Mouse (Mus musculus) embryonic stem cell, embryonic (primary cell): Measurements from ENCODE around the gene Xndc1.

Experiments
- CTCF ChIA-PET, 4 experiments: fragments of 300-600 bp in 2 of 4; fragments of 350-600 bp in 2 of 4; sonication (Branson Sonifier 250); formaldehyde crosslinking; loops; one replicate each; lab custom pipeline; 2022; ENCODE audit warnings: inconsistent platforms in 2 of 4; lab: Charles Lee
- POLR2A ChIA-PET, 4 experiments: fragments of 300-600 bp in 2 of 4; fragments of 350-600 bp in 2 of 4; sonication (Branson Sonifier 250); formaldehyde crosslinking; loops; one replicate each; lab custom pipeline; 2022; ENCODE audit warnings: antibody characterized with exemption in 4 of 4, inconsistent platforms in 1 of 4; lab: Charles Lee

The Xndc1 gene

DNA sequence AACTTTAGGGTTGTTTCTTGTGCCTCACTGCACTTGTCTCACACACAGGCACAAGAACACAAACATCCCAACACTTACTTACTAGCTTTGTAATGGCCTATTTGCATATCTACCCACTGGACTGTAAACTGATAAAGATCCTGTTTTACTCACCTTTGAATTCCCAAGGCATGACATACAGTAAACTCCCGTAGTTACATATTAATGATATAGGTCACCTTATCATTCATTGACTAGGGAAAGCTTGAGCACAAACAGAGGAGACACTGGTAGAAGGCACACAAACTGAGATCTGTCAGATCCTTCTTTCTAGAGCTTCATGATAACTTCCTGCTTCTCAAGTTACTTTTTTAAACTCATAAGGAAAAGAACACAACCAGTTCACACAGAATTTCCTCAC is 3.1 kb upstream of the Xndc1 start:
- ChIA-PET POLR2A (interaction anchor here in 1 of 4 experiments (0.6 to 7.7 kb wide), 6 partner anchors 10 to 63 kb away, joined by 3 to 56 read pairs (median 4); partner anchors contain the start of gene Art1), CTCF (no interaction called here)

- CTCF ChIA-PET, result no interaction called here
- POLR2A ChIA-PET, result interaction anchor here in 3 of 4 experiments (1.0 to 7.7 kb wide), 11 partner anchors 9 to 246 kb away, joined by 3 to 56 read pairs (median 7); partner anchors contain the start of genes Art1 (in 3 of the 3) and Phox2a (in 1 of the 3)
Observed at GRCm38 (mm10) chr7:102063891-102064290, 1.4 kb upstream of the Xndc1 start.

DNA sequence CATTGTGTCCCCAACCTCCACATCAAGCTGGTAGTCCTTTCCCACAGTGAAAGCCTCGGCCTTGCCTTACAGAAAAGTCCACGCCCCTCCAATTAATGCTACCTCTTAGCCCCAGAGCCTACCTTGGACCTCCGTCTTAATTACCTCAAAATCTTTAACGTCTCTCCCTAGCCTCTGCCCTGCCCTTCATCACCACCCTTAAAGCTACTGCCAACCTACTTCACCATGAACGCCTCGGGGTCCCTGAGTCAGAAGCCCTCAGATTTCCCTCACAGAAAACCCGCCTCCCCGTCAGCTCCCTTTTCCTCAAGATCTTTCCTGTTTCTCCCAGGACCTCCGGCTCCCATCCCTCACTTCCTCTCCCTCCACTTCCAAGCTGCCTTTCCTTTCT is 661 bp upstream of the Xndc1 start:
- POLR2A ChIA-PET, result interaction anchor here in 3 of 4 experiments (0.6 to 7.7 kb wide), 62 partner anchors 8 to 401 kb away, joined by 3 to 56 read pairs (median 4); partner anchors contain the start of genes Art1 (in 3 of the 3), Anapc15 (in 1 of the 3), Clpb (in 1 of the 3) and Inppl1 (in 1 of the 3)
- CTCF ChIA-PET, result interaction anchor here in 2 of 4 experiments (0.6 to 1.2 kb wide), 4 partner anchors 8 to 755 kb away, joined by 3 to 5 read pairs (median 3); no protein-coding TSS in a partner anchor

DNA sequence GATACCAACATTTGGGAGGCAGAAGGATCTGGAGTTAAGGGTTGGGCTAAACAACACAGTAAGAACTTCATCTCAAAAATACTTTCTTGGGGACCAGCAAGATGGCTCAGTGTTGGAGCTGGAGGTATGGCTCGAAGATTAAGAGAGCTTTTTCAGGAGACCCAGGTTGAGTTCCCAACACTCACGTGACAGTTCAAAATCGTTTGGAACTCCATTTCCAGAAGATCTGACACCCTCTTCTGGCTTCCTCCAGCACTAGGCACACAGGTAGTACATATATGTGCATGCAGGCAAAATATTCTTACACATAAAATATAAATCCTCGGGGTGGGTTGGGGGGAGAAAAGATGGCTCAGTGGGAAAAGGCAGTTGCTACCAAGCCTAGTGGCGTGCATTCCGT is 1.1 kb downstream of the Xndc1 start:
- POLR2A ChIA-PET, result interaction anchor here in 3 of 4 experiments (0.7 to 7.7 kb wide), 20 partner anchors 8 to 195 kb away, joined by 3 to 56 read pairs (median 5); partner anchors contain the start of genes Art1 (in 2 of the 3) and Lamtor1 (in 1 of the 3)
- CTCF ChIA-PET, result no interaction called here

DNA sequence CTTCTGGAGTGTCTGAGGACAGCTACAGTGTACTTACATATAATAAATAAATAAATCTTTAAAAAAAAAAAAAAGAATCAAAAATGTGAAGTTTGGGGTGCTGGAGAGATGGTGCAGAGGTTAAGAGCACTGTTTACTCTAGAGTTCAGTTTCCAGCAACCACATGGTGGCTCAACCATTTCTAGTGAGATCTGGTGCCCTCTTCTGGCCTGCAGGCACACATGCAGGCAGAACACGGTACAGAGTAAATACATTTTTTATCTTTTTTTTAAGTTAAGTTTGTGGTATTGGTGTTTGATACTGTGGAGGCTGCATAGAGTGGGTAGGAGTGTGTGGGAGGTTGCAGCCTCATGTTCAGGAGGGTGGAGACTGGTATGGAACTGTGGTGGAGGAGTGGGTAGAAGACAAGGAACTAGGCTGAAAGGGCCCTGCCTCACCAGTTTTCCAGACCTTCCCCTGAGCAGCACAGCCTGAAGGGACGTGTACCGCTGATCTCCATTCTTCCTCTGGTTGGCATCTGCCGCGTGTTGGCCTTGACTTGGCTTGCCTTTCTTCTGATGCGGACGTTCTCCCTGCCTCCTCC is 11.5 kb downstream of the Xndc1 start:
- CTCF ChIA-PET, result interaction anchor here in 3 of 4 experiments (0.6 to 0.7 kb wide), 4 partner anchors 40 to 458 kb away, joined by 3 read pairs; partner anchors contain the start of gene Chrna10 (in 1 of the 3)

GRCm38 (mm10) chr7:102078517-102078916 is 13.2 kb downstream of the Xndc1 start:
- ChIA-PET CTCF (interaction anchor here in 2 of 4 experiments (0.5 to 2.0 kb wide), 3 partner anchors 123 to 161 kb away, joined by 3 to 5 read pairs (median 4); no protein-coding TSS in a partner anchor), POLR2A (interaction anchor here in 2 of 4 experiments (0.6 to 2.4 kb wide), 4 partner anchors 12 to 131 kb away, joined by 4 to 9 read pairs (median 6); partner anchors contain the start of genes Rnf121 (in 1 of the 2) and Xntrpc (in 1 of the 2))

More for the DNA sequence above, 11.5 kb downstream of the Xndc1 start:
- POLR2A ChIA-PET, result no interaction called here

- CTCF ChIA-PET, result interaction anchor here in 2 of 4 experiments (0.7 kb wide), 2 partner anchors 14 to 337 kb away, joined by 4 to 5 read pairs; no protein-coding TSS in a partner anchor
- POLR2A ChIA-PET, result interaction anchor here in 3 of 4 experiments (0.7 to 2.4 kb wide), 10 partner anchors 14 to 243 kb away, joined by 3 to 10 read pairs (median 3); partner anchors contain the start of genes Rnf121 (in 2 of the 3), Xntrpc (in 2 of the 3) and Xndc1 (in 1 of the 3)
Observed at GRCm38 (mm10) chr7:102080311-102080710, 15.0 kb downstream of the Xndc1 start.

- POLR2A ChIA-PET, result interaction anchor here in 2 of 4 experiments (0.6 to 2.4 kb wide), 5 partner anchors 8 to 83 kb away, joined by 3 to 5 read pairs (median 3); partner anchors contain the start of gene Xntrpc (in 1 of the 2)
- CTCF ChIA-PET, result no interaction called here
Observed at GRCm38 (mm10) chr7:102081784-102082183, 16.5 kb downstream of the Xndc1 start.

DNA sequence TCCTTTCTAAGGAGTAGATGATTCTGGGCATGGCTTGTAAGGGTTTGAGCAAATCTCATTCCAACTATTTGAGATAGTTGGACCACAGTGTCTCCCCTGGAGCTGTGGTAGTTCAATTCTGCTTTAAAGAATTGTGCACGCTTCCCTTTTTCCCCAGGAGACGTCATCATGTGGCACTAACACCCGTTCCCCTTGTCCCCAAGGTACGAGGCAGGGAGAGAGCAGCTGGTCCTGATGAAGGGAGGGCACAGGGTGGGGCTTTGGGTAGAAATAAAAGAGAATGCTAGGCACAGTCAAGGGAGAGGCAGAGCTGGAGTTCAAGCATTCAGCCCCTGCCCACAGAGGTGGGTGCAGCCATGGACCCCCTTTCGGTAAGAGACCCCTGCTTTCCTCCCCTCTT is 17.5 kb downstream of the Xndc1 start, which contains the start of gene Trpc2:
Gene Trpc2, plus strand, starts transcription at position 301 of the 400 bp plus-strand sequence.
- POLR2A ChIA-PET, result interaction anchor here in 1 of 4 experiments (1.1 to 2.4 kb wide), 3 partner anchors 14 to 216 kb away, joined by 3 to 10 read pairs (median 5); partner anchors contain the start of gene Art1
- CTCF ChIA-PET, result interaction anchor here in 1 of 4 experiments (1.0 kb wide), 1 partner anchor 8 kb away, joined by 3 read pairs; no protein-coding TSS in a partner anchor

DNA sequence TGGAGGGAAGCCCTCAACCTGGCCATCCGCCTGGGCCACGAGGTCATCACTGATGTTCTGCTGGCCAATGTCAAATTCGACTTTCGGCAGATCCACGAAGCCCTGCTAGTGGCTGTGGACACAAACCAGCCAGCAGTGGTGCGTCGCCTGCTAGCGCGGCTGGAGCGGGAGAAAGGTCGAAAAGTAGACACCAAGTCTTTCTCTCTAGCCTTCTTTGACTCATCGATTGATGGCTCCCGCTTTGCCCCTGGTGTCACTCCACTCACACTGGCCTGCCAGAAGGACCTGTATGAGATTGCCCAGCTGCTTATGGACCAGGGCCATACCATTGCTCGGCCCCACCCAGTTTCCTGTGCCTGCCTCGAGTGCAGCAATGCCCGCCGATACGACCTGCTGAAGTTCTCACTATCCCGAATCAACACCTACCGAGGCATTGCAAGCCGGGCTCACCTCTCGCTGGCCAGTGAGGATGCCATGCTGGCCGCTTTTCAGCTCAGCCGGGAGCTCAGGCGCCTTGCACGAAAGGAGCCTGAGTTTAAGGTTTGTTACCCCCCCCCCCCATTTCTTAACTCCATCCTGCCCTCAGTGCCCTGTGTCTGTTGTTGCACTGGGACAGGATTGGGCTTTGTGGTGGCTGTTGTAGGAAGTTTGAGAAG is 18.9 kb downstream of the Xndc1 start:
- ChIA-PET POLR2A (interaction anchor here (0.6 to 3.0 kb wide), 16 partner anchors 11 to 250 kb away, joined by 3 to 19 read pairs (median 4); partner anchors contain the start of genes Art1 (in 2 of the 4), Il18bp (in 1 of the 4) and Xntrpc (in 1 of the 4)), CTCF (interaction anchor here in 3 of 4 experiments (0.6 to 1.5 kb wide), 5 partner anchors 17 to 167 kb away, joined by 3 read pairs; no protein-coding TSS in a partner anchor)

GRCm38 (mm10) chr7:102087336-102087735 is 22.0 kb downstream of the Xndc1 start:
- CTCF ChIA-PET, result interaction anchor here in 2 of 4 experiments (1.0 to 1.2 kb wide), 2 partner anchors 89 to 168 kb away, joined by 3 to 4 read pairs; no protein-coding TSS in a partner anchor
- POLR2A ChIA-PET, result interaction anchor here in 1 of 4 experiments (0.6 to 2.1 kb wide), 3 partner anchors 11 to 160 kb away, joined by 3 to 5 read pairs (median 4); partner anchors contain the start of gene Art1

GRCm38 (mm10) chr7:102099760-102100661 is 34.7 kb downstream of the Xndc1 start:
- POLR2A ChIA-PET, result interaction anchor here in 3 of 4 experiments (0.5 to 5.9 kb wide), 43 partner anchors 7 to 981 kb away, joined by 3 to 56 read pairs (median 4); partner anchors contain the start of genes Rnf121 (in 3 of the 3), Xndc1 (in 3 of the 3), Lamtor1 (in 2 of the 3) and Xntrpc (in 2 of the 3)
- CTCF ChIA-PET, result interaction anchor here (0.5 to 1.6 kb wide), 9 partner anchors 11 to 1003 kb away, joined by 3 to 5 read pairs (median 3); partner anchors contain the start of genes Clpb (in 1 of the 4), Rnf121 (in 1 of the 4), Xndc1 (in 1 of the 4) and Xntrpc (in 1 of the 4)

- CTCF ChIA-PET, result interaction anchor here in 3 of 4 experiments (0.6 to 1.6 kb wide), 7 partner anchors 12 to 437 kb away, joined by 3 to 5 read pairs (median 3); partner anchors contain the start of gene Clpb (in 1 of the 3)
- POLR2A ChIA-PET, result interaction anchor here in 3 of 4 experiments (0.7 to 5.9 kb wide), 27 partner anchors 9 to 437 kb away, joined by 3 to 56 read pairs (median 4); partner anchors contain the start of genes Rnf121 (in 3 of the 3), Xndc1 (in 3 of the 3), Xntrpc (in 2 of the 3) and Art5 (in 1 of the 3)
Observed at GRCm38 (mm10) chr7:102100868-102101267, 35.6 kb downstream of the Xndc1 start.

- CTCF ChIA-PET, result interaction anchor here in 3 of 4 experiments (0.6 to 0.7 kb wide), 4 partner anchors 17 to 689 kb away, joined by 3 to 4 read pairs (median 4); no protein-coding TSS in a partner anchor
- POLR2A ChIA-PET, result interaction anchor here in 3 of 4 experiments (0.7 to 5.9 kb wide), 16 partner anchors 8 to 435 kb away, joined by 3 to 56 read pairs (median 5); partner anchors contain the start of genes Rnf121 (in 3 of the 3), Xndc1 (in 3 of the 3), Xntrpc (in 2 of the 3) and Art5 (in 1 of the 3)
Observed at GRCm38 (mm10) chr7:102101487-102101886, 36.2 kb downstream of the Xndc1 start, which contains the start of gene Art1. Gene Art1 (plus strand): TSS chr7:102101743.

GRCm38 (mm10) chr7:102102241-102102640 is 36.9 kb downstream of the Xndc1 start:
- CTCF ChIA-PET, result interaction anchor here in 2 of 4 experiments (0.7 to 1.4 kb wide), 3 partner anchors 16 to 690 kb away, joined by 3 to 4 read pairs (median 4); no protein-coding TSS in a partner anchor
- POLR2A ChIA-PET, result interaction anchor here in 2 of 4 experiments (0.6 to 5.9 kb wide), 21 partner anchors 9 to 448 kb away, joined by 3 to 56 read pairs (median 4); partner anchors contain the start of genes Rnf121 (in 2 of the 2), Xndc1 (in 2 of the 2), Xntrpc (in 2 of the 2) and Nup98 (in 1 of the 2)
